Mouse (Mus musculus) embryo, embryonic 9.5 days (tissue): ENCODE measurements around the gene Lsm14a.

ENCODE experiments used
- DNase-seq: peaks from one replicate; pipeline ENCODE4 v3.0.0-alpha.2; 2017; ENCODE audit errors: extremely low spot score

Gene Lsm14a

DNA sequence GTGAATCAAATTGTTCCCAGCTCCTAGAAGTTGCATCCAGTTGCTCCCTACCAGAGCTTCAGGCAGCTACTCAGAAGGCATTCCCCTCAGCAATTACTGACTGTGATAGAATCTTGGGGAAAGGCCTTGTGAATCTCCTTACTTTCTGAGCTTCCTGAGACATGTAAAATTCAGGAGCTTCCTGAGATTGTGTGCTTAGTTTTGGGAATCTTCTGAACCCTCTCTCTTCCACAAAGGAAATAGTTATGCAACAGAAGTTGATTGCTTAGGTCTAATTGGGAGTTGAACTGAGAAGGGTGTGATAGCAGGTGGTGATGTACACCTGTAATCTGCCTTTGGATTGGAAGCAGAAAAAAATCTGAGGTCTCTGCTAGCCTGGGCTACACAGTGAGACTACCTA is at the start of gene Lsm14a:
Gene Lsm14a (minus strand): TSS at position 101 of the 400 bp plus-strand sequence.
- no peak for DNase-seq

DNA sequence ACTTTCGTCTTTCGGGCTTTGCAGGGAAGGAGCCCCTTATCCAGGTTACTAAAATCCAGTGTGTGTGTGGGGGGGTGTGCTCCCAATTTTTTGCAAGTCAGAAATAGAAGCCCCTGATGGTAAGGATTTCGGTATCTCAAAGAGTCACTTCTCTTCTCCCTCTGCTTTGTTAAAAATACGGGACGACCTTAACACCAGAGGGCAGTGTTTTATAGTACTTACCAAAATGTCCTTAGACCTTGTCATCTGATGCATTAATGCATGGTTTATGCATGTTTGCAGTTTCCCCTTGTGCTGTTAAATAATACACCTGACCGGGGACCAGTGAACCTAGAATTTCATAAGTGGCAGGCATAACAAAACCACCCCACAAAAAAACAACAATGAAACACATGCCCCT is 45.8 kb upstream of the Lsm14a start:
- peak; percentile 34 for DNase-seq

DNA sequence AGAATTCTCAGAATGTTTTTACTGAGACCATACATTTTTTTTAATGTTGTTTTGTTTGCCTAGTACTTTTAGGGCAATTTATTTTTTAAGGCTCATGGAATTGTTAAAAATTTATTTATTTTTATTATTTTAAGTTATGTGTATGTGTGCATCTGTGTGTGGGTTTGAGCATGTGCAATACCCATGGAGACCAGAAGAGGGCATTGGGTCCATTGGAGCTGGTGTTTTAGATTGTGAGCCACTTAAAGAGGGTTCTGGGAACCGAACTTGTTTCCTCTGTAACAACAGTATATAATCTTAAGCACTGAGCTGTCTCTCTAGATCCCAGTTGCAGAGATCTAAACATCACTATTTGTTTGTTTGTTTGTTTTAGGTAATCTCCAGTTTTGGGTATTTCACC is 40.5 kb upstream of the Lsm14a start:
- DNase-seq = no peak

DNA sequence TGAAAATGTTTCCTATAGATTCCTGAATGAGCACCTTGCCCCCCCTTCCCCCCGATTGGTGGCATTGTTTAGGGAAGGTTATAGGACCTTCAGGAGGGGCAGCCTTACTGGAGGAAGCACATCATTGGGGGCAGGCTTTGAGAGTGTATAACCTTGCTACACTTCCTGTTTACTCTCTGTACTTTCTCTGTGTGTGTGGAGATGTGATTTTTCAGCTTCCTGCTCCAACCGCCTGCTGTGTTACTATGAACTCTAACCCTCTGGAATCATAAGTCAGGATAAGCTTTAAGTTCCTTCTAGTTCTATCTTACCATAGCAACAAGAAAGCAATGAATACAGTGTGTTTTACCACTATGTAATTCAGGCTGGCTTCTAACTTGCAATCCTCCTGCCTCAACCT is 28.1 kb upstream of the Lsm14a start:
- DNase-seq = no peak

DNA sequence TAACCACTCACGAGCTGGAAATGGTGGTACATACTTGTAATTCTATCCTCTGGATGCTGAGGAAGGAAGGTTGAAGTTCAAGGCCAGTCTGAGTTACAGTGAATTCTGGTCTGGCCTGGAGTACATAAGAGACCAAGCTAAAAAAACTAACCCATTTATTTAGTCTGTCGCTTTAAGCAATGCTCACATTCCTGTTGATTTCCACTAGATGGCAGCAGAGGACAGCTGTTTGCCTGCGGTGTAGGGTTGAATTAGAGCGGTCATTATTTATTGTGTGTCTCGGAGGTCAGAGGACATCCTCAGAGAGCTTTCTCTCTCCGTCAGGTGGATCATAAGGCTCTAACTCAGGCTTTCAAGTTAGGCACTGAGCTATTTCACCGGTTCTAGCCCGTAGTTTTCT is 14.4 kb upstream of the Lsm14a start:
- peak; percentile 69 for DNase-seq

DNA sequence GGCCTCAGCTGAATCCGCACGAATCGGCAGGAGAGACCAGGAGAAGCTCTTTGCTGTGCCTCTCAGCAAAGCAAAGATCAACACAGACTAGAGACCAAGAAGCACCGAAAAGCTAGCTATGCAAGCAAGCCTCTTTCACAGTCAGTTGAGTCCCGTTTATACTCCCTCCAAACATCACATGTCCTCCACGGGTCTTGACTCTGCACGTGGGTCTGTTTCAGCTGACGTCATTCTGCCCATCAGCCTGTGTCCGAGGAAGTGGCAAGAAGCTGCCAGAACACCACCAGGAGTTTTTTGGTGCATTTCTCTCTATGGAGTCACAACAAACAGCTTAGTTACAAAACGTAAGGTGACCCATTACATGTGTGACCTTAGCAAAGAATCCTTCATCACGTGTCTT is 10.8 kb upstream of the Lsm14a start:
- DNase-seq = no peak

DNA sequence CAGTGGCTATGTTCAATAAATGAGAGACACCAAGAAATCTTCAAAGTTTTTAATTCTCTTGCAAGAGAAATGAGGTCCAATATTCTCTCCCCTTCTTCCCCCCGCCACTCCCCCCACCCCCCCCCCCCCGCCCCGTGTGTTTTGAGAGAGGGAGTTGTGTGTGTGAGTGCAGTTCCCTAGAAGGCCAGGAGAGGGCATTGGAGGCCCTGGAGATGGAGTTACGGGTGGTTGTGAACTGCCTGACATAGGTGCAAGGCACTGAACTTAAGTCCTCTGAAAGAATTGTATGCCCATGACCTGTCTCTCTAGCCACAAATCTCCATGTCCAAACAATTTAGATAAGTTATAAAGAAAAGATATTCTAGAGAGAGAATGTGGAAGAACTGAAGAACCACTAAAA is 7.0 kb upstream of the Lsm14a start:
- no peak for DNase-seq

DNA sequence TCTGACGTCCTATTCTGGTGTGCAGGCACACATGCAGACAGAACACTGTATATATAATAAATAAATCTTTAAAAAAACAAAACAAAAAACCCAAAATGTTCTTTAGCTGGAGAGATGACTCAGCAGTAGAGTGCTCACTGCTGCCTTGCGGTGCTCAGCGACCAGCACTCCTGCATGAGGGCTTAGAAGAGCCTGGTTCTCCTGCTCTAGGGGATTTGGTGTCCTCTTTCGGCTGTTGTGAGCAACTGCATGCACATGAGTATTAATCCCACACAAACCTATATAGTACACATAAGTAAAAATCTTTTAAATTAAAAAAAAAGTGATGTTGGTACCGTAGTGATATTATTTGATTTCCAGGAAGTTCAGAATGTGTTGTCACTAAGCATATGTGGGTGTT is 5.7 kb upstream of the Lsm14a start:
- no peak for DNase-seq

DNA sequence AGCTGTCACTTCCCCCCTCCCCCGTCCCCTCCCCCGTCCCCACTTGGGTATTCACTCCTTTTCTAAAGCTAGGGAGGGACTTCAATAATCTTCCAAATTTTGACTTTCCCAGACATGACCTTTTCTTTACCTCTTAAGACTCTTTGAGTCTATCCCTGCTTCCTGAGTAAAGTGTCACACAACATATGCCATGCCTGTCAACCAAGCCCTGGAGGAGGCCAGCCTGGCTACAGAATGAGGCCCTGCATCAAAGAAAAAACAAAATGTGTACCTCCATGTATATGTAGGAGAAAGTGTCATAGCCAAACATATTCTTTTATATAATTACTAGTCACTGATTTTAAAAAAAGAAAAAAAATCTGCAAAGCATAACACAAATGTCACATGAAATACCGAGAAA is 3.7 kb upstream of the Lsm14a start:
- DNase-seq = no peak

DNA sequence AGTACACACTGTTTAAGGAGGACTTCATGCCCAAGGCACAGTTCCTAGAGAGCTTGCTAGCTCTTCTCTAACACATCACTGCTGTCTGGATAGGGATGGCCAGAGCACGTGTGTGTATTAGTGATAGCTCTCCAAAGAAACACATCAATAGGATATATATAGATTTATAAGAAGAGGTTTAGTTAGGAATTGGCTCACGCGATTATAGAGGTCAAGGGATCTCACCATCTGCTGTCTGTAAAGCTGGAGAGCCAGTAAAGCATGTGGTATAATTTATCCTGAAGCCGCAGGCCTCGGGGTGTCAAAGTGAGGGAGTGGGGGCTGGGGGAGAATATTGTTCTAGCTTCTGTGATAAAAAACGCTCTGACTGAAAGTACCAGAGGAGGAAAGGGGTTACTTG is 2.6 kb upstream of the Lsm14a start:
- no peak for DNase-seq

DNA sequence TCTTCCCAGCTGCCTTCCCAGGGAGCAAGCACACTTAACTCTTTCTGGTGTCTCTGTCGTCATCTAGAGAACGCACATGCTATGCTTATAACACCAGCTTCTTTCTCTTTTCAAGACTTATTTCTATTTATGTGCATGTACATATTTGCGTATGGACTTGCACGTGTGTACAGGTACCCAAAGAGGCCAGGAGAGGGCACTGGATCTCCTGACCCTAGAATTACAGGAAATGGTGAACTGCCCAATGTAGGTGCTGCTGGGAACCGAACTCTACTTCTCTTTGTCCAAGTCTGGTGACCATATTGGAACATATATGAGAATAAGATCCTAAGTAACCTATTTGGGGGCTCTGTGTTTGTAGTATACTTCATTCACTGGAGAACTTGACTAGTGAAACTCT is 1.5 kb upstream of the Lsm14a start:
- no peak for DNase-seq

DNA sequence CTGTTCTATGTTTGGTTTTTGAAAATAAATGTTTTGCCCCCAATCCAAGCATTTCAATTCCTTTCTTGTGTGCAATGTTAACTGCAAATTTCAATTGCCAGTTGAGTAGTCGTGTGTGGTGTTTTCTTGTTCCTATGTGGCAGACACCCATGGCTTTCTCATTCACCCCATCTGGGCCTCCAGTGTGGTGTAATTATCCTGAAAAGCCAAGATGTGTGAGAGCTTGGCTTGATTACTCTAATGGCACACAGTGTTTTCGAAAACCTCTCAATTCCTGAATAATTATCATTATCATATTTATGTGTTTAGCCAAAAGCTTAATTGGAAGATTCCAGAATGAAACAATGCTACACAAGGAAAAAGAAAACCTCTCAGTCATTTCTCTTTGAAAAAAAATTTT is 976 bp upstream of the Lsm14a start:
- no peak for DNase-seq

DNA sequence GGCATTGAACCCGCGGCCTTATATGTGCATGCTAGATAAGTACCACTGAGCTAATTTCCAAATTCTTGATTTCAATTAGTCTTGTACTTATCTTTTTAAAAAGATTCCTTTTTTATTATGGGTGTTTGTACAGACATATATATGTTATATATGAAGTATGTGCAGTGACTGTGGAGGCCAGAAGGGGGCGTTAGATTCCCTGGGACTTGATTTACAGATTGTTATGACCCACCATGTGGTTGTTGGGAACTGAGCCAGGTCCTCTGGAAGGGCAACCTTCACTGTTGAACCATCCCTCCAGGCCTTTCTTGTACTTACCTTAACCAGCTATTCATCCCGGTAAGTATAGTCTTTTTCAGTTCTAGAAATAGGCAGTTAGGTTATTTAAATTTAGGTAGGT is 780 bp downstream of the Lsm14a start:
- no peak for DNase-seq

DNA sequence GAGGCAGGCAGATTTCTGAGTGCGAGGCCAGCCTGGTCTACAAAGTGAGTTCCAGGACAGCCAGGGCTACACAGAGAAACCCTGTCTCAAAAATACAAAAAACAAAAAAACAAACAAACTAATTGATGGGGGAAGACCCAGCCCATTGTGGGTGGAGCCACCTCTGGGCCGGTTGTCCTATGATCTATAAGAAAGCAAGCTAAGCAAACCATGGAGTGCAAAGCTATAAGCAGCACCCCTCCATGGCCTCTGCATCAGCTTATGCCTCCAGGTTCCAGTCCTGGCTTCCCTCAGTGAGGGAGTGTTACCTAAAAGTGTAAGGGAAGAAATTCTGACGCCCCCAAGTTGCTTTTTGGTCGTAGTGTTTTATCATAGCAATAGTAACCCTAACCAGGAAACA is 1.4 kb downstream of the Lsm14a start:
- DNase-seq = no peak

DNA sequence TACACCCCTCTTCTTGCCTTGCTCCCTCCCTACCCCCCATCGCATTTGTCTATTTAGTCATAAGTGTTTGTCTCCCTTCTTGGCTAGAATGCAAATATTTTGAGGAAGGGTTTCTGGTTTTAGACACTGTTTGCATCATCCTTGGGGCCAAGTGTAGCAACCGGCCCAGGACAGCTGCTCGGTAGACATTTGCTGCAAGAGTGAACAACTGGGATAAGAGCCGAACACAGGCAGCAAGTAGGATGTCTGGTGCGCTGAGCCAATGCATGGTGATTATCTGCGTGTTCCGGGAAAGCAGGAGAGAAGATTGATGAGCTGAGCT is 2.3 kb downstream of the Lsm14a start:
- no peak for DNase-seq

DNA sequence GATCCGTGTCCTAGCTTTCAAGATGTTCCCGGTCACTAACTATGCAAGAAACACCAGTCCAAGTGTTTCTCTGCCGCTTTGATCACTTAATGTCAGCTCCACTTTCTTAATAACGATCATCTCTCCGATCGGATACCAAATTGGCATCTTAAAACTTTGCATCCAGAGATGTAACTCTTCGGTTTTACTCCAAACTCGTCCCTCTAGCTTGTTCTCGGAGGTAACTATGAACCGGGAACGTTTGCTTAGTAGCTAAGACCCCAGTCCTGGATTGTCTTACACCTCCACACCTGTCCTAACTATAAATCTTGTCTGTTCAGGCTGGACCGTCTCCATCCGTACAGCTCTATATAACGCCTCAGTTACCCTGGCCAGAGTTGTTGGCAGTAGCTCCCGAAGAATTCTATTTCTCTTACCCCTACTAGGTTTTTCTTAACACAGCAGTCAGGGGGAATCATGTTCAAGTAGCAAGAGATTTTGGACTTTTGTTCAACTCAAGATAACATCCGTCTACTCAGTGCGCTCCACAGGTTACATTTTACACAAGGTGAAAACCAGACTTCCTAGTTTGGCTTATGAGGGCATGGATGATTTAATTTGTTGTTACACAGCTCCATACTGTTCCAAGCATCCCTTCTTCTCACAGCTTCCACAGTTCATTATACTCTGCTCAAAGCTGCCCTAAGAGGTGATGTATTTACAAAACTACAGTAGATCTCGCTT is 2.8 kb downstream of the Lsm14a start:
- DNase-seq = no peak

DNA sequence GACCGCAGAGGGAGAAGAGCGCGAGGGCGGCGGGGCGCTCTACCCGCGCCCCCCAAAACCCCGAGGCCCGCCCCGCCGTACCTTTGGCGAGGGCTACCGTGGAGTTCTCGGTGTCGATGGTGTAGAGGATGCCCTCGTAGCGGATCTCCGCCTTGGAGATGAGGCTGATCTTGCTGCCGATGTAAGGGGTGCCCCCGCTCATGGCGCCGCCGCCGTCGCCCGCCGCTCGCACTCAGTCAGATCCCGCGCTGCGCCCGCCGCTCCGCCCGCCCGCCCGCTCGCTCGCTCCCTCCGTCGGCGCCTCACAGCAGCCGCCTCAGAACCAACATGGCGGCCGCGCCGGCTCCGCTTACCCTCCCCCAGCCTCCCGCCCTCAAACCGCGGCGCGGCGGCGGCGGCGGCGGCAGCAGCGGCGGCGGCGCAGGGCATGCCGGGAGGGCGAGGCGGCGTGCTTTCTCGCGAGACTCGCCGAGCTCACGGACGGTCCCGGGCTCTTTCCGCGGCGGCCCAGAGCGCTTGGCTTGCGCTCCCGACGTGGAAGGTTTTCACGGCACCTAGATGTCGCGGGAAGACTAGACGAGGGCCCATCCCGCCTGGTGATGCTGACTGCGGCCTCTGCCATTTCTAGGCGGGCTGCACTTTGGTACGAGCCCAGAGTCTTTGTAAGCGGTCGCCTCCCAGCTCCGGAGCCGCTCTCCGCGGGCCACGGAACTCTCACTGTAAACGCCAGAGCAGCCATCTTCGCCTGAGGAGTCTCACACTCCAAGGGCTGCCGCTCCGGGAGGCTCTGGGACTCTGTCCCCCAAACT is 3.6 kb downstream of the Lsm14a start:
- peak; percentile 90 for DNase-seq

DNA sequence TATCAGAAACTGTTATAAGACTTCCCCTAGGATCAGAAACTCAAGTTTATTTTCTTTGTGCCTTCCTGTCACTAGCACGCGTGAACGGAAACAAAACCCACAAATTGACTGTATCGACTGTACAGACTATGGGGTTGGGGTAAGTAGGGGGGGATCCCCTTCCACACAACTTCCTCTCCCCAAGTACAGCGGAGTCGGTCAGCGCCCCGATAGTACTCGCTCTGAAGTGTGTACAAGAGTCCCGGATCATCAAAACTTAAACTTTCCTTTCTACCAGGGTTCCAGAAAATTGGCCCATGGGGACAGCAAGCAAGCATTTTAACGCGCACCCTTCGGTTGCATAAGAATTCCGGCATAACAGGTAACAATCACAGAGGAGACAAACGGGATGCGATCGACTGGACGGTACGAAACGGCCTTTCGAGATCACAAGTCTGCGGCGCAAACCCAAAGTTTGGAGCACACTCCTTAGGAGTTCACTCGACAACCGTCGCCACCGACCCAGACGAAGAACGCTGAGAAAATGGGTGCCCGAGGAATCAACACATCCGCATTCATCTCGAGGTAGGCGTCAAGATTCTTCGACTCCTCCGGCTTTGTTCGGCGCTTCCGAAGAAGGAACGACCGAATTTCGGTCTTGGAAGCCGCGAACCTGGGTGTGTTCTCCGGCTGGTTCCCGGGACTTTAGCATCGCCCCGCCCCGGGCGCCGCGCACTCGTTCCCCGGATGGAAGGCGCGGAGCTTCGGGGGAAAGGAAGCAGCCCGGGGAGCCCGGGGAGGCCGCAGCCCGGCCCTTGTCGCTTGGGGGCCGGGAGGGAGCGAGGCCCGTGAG is 4.5 kb downstream of the Lsm14a start:
- DNase-seq = peak; percentile 55

DNA sequence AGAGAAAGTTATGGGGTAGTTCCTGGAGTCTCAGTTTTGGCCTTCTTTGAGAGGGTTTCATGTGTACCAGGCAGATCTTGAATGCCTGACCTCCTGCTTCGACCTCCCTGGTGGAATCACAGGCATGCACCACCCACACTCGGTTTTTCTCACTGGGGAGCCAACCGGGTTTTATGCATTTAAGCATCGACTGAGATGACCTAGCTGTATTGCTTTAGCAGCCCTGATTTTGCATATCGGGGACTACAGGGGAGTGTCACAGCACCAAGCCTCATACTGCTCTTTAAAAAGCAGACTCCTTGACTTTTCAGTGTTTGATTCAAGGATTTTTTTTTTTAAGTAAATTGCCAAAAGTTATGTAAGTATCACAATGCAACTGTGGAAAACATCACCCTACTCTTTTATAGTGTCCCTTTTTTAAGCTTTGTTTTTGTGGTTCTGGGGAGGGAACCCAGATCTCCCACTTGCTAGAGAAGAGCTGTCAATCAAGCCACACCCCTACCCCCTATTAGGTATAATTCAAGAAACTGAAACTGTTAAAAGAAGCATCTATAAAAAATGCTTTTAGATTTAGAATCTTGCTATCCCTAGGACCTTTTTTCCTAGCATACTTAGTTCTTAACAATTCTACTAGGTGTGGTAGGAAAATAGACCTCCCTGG is 5.2 kb downstream of the Lsm14a start:
- DNase-seq = no peak

DNA sequence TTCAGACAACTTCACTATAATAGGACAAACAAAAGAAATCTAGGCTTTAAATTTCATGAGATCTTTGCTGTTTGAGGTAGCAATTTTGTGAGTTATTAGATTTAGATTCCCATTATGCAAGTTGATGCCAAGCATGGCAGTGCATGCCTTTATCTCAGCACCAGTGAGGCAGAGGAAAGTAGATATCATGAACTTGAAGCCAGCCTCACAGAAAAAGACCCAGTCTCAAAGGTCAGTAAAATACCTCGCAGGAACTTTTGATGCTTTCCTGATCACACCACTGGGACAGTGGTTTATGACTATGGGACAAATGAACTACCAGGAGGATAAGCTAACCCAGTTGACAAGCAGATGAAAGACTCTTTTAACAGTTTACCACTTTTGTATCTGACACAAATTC is 10.3 kb downstream of the Lsm14a start:
- DNase-seq = no peak

DNA sequence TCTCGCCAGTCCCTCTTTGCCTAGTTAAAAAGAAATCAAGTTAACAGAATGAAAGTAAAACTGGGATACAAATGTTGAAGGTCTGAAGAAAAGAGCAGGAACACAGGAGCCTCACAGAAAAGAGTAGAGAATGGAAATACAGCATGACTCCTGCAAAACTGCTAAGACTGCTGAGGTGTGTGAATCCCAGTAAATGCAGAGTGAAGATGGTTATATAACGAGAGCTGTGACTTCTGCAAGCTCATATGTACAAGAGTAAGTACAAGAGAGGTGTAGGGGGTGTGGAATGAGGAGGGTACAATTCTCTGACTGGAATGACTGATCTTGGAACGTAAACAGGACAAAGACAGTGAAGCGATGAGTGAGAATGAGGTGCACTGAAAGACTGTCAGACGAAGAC is 11.4 kb downstream of the Lsm14a start:
- DNase-seq = no peak

DNA sequence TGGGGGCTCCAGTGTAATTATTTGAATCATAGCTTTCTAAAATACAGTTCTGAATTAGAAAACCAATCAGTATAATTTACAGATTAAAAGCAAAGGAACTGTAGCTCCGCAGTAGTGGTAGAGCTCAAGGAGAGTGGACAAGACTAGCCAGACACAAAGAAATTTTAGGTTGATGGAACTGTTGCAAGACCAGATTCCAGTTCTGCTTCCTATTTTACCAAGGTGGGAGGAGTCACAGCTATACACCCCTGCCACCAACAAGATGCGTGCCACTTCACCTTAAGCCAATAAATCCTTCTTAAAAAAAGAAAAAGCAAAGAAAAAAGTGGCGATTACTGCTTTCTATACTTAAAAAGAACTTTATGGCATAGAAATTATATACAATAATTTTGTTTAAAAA is 12.8 kb downstream of the Lsm14a start:
- DNase-seq = no peak
